In the genomic region with DNA sequence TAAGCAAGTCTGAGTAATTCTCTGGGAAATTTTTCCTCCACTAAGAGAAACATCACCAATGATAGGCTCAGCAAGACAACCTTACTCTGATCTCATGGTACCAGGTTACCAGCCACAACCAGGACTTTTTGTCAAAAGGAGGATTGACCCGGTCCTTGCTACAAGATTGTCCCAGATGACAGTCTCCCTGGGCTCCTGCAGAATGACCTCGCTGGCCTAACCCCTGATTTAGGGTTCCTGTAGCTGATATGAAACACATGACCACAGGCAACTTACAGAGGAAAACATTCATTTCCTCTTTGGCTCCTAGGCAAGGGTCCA, we compare ENCODE assay signal across 9 mouse cellular contexts.
DNase-seq lines count a peak whose midpoint lies in the region; ATAC-seq and TF ChIP-seq lines count a peak whose summit lies in the region.
"Had no signal": no experiment of that assay in that cellular context is flagged by ENCODE, and none has a peak within 500 bp of the region (broad histone marks: within the 10 kb centered on the region; RNA-seq: fewer than 3 reads in every experiment).

No protein-coding gene starts in this region.

- WGBS in forebrain, embryonic 10.5 days: 68% methylated on average over 2 of the region's 2 CpGs
- WGBS in forebrain, postnatal 0 days: 87% methylated on average over 2 of the region's 2 CpGs
- WGBS in lung, embryonic 15.5 days: 53% methylated on average over 2 of the region's 2 CpGs
- WGBS in limb, embryonic 12.5 days: 43% methylated on average over 2 of the region's 2 CpGs

- no peaks in the 10 kb centered on the region for H3K9me3 ChIP-seq in forebrain, embryonic 10.5 days
- no peaks in the 10 kb centered on the region for H3K9me3 ChIP-seq in forebrain, postnatal 0 days (ENCODE audit: low read length)
- H3K9me3 ChIP-seq in lung, embryonic 15.5 days: no peaks in the 10 kb centered on the region
- no peaks in the 10 kb centered on the region for H3K9me3 ChIP-seq in limb, embryonic 12.5 days

- DNase-seq in forebrain, embryonic 10.5 days (ENCODE audit: extremely low spot score, low spot score): no peak
- DNase-seq in forebrain, postnatal 0 days: no peak
- no peak for DNase-seq in lung, adult 18-20 months
- peak; percentile 1 for DNase-seq in splenic B cell, adult 2 months (ENCODE audit: low read depth, low spot score)
- DNase-seq in adipocyte (ENCODE audit: low spot score): no peak
- DNase-seq: right cerebral cortex, postnatal 14 days had no signal

- H3K4me2 ChIP-seq in forebrain, postnatal 0 days (ENCODE audit: low read depth): no peak overlapping the region
- peak overlapping the region; percentile 32; the same call in 1 of the 2 replicates for H3K4me2 ChIP-seq in lung, embryonic 15.5 days
- H3K4me2 ChIP-seq in limb, embryonic 12.5 days: no peak overlapping the region

- peak overlapping the region; percentile 62 for H3K27ac ChIP-seq in forebrain, embryonic 10.5 days
- H3K27ac ChIP-seq in forebrain, postnatal 0 days (ENCODE audit: low read depth, low read length): no peak overlapping the region
- peak overlapping the region; percentile 86 for H3K27ac ChIP-seq in lung, embryonic 15.5 days
- peak overlapping the region; percentile 66; the same call in 1 of the 2 replicates for H3K27ac ChIP-seq in limb, embryonic 12.5 days

- peaks cover 15% of the 10 kb centered on the region; the same call in 1 of the 2 replicates for H3K4me1 ChIP-seq in forebrain, embryonic 10.5 days
- no peaks in the 10 kb centered on the region for H3K4me1 ChIP-seq in forebrain, postnatal 0 days (ENCODE audit: insufficient read depth)
- peaks cover 23% of the 10 kb centered on the region for H3K4me1 ChIP-seq in lung, embryonic 15.5 days
- H3K4me1 ChIP-seq in limb, embryonic 12.5 days (replicated peaks): peaks cover 26% of the 10 kb centered on the region

- no peaks in the 10 kb centered on the region for H3K27me3 ChIP-seq in forebrain, embryonic 10.5 days (ENCODE audit: poor library complexity, severe bottlenecking)
- no peaks in the 10 kb centered on the region for H3K27me3 ChIP-seq in forebrain, postnatal 0 days (ENCODE audit: insufficient read depth, low read length)
- H3K27me3 ChIP-seq in lung, embryonic 15.5 days: no peaks in the 10 kb centered on the region
- H3K27me3 ChIP-seq in limb, embryonic 12.5 days: no peaks in the 10 kb centered on the region
- H3K27me3 ChIP-seq in splenic B cell, adult 2 months (ENCODE audit: control insufficient read depth, insufficient read depth, low read length, poor library complexity, severe bottlenecking): no peaks in the 10 kb centered on the region

- ATAC-seq in forebrain, postnatal 0 days: no peak
- ATAC-seq in lung, embryonic 15.5 days (ENCODE audit: borderline replicate concordance, extremely low read depth, low FRiP score, low TSS enrichment): no peak
- no peak for ATAC-seq in limb, embryonic 12.5 days (ENCODE audit: insufficient number of reproducible peaks, insufficient read depth, low FRiP score, low TSS enrichment, low read depth)
- ATAC-seq in erythroblast, adult 5-6 weeks (replicated peaks; ENCODE audit: low FRiP score, poor library complexity, severe bottlenecking): no peak

- H3K36me3 ChIP-seq in forebrain, embryonic 10.5 days (replicated peaks): peaks cover 46% of the 10 kb centered on the region
- H3K36me3 ChIP-seq in forebrain, postnatal 0 days (ENCODE audit: insufficient read depth): peaks cover 11% of the 10 kb centered on the region; the same call in 1 of the 2 replicates
- H3K36me3 ChIP-seq in lung, embryonic 15.5 days: peaks cover 5% of the 10 kb centered on the region; the same call in 1 of the 2 replicates
- H3K36me3 ChIP-seq in limb, embryonic 12.5 days: peaks cover 26% of the 10 kb centered on the region
- H3K36me3 ChIP-seq in splenic B cell, adult 2 months (ENCODE audit: control insufficient read depth, insufficient read depth, low read length, poor library complexity, severe bottlenecking): no peaks in the 10 kb centered on the region

- no peak overlapping the region for H3K4me3 ChIP-seq in forebrain, embryonic 10.5 days
- no peak overlapping the region for H3K4me3 ChIP-seq in forebrain, postnatal 0 days (ENCODE audit: low read depth, low read length)
- H3K4me3 ChIP-seq in lung, embryonic 15.5 days: no peak overlapping the region
- no peak overlapping the region for H3K4me3 ChIP-seq in limb, embryonic 12.5 days (replicated peaks)

- no peak overlapping the region for H3K9ac ChIP-seq in forebrain, postnatal 0 days
- H3K9ac ChIP-seq in lung, embryonic 15.5 days: no peak overlapping the region
- H3K9ac ChIP-seq in limb, embryonic 12.5 days (replicated peaks): no peak overlapping the region

- TF ChIP-seq CTCF in forebrain, postnatal 0 days (IDR thresholded peaks at IDR 0.05; ENCODE audit: low read depth): no peak
